Mouse (Mus musculus) spleen, postnatal 10 days (tissue): ENCODE data around the gene Myo16.

Experiments
- DNase-seq, 2 experiments: peaks; one replicate each; pipeline ENCODE4 v3.0.0; 2021 to 2022; ENCODE audit warnings: low spot score in 2 of 2

Gene Myo16

GRCm38 (mm10) chr8:10303992-10304391 is 150.3 kb downstream of the Myo16 start:
- DNase-seq = no peak

GRCm38 (mm10) chr8:10304721-10305120 is 151.0 kb downstream of the Myo16 start:
- DNase-seq = no peak

- no peak for DNase-seq
These were observed 153.6 kb downstream of the Myo16 start for GRCm38 (mm10) chr8:10307345-10307744.

GRCm38 (mm10) chr8:10307770-10308476 is 154.2 kb downstream of the Myo16 start:
- DNase-seq = no peak

GRCm38 (mm10) chr8:10310470-10310869 is 156.8 kb downstream of the Myo16 start:
- no peak for DNase-seq

- no peak for DNase-seq
These were observed 158.6 kb downstream of the Myo16 start for GRCm38 (mm10) chr8:10312316-10312715.

GRCm38 (mm10) chr8:10316201-10316600 is 162.5 kb downstream of the Myo16 start:
- no peak for DNase-seq

GRCm38 (mm10) chr8:10318103-10318502 is 164.4 kb downstream of the Myo16 start:
- no peak for DNase-seq

GRCm38 (mm10) chr8:10350451-10350850 is 196.7 kb downstream of the Myo16 start:
- no peak for DNase-seq

GRCm38 (mm10) chr8:10358711-10359110 is 205.0 kb downstream of the Myo16 start:
- no peak for DNase-seq

- DNase-seq = no peak
These were observed 209.2 kb downstream of the Myo16 start for GRCm38 (mm10) chr8:10362949-10363348.

- DNase-seq = no peak
These were observed 210.1 kb downstream of the Myo16 start for GRCm38 (mm10) chr8:10363654-10364406.

GRCm38 (mm10) chr8:10366141-10366540 is 212.4 kb downstream of the Myo16 start:
- no peak for DNase-seq

- DNase-seq = no peak
These were observed 218.9 kb downstream of the Myo16 start for GRCm38 (mm10) chr8:10372571-10372970.

- no peak for DNase-seq
These were observed 233.4 kb downstream of the Myo16 start for GRCm38 (mm10) chr8:10387143-10387542.

GRCm38 (mm10) chr8:10391096-10391683 is 237.5 kb downstream of the Myo16 start:
- DNase-seq = no peak

- DNase-seq = no peak
These were observed 238.2 kb downstream of the Myo16 start for GRCm38 (mm10) chr8:10391913-10392312.

- no peak for DNase-seq
These were observed 240.8 kb downstream of the Myo16 start for GRCm38 (mm10) chr8:10394506-10394905.

- DNase-seq = no peak
These were observed 241.4 kb downstream of the Myo16 start for GRCm38 (mm10) chr8:10395146-10395545.

- DNase-seq = peak in 1 of 2 experiments; percentile 30
These were observed 248.9 kb downstream of the Myo16 start for GRCm38 (mm10) chr8:10402606-10403005.

GRCm38 (mm10) chr8:10405469-10405868 is 251.8 kb downstream of the Myo16 start:
- peak; percentile 10 to 55 for DNase-seq

GRCm38 (mm10) chr8:10409043-10409442 is 255.3 kb downstream of the Myo16 start:
- no peak for DNase-seq

- no peak for DNase-seq
These were observed 257.8 kb downstream of the Myo16 start for GRCm38 (mm10) chr8:10411511-10411910.
